Comparison of ENCODE assay signal across 22 mouse cellular contexts in the genomic region with DNA sequence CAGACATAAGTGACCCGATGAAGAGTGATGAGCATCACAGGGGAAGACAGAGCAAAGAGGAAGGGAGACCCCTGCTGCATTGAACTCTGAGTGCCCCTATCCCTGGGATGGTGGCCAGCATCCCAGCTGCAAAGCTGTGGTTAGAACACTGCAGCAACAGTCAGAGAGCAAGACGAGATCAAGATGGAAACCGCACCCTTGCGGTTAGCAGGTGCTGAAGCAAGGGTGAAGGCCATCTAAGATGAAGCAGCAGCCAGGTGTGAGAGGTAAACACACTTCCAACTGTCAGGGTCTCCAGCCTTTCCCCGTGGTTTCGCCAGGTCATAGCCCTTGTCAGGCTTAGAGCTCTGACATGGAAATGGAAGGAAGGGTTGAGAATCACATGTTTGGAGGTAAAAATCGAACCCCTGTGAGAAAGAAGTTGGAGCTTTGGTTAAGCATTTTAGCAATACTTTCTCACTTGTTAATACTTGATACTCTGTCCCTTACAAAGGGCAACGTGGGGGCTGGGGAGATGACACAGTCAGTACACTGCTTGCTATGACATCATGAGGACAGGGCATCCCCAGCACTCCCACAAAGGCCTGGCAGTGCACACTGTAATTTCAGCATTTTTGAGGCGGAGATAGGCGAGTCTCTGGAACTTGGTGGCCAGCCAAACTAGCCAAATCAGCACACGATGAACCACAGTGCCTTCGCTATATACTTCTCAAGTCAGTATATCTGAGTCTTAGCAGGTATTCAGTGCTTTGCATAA. TPM values are rescaled to one million over a fixed set of nuclear protein-coding genes. Genes with fewer than 3 reads are reported as not detected.
A peak's percentile ranks its signal among the peaks of the same experiment; 100 is the strongest.
DNase-seq lines count a peak whose midpoint lies in the region; ATAC-seq lines count a peak whose summit lies in the region.
"Had no signal": no experiment of that assay in that cellular context is flagged by ENCODE, and none has a peak within 500 bp of the region (broad histone marks: within the 10 kb centered on the region; RNA-seq: fewer than 3 reads in every experiment).

No protein-coding gene starts in this region.

- H3K36me3 ChIP-seq in embryonic facial prominence, embryonic 14.5 days (ENCODE audit: control insufficient read depth, insufficient read depth, low read length): no peaks in the 10 kb centered on the region
- H3K36me3 ChIP-seq in embryonic facial prominence, embryonic 10.5 days (replicated peaks): no peaks in the 10 kb centered on the region
- H3K36me3 ChIP-seq: hindbrain, embryonic 12.5 days; intestine, embryonic 15.5 days; kidney, embryonic 15.5 days; midbrain, embryonic 13.5 days had no signal

- 78% methylated on average over 12 of the region's 12 CpGs for WGBS in embryonic facial prominence, embryonic 14.5 days
- 92% methylated on average over 12 of the region's 12 CpGs for WGBS in embryonic facial prominence, embryonic 10.5 days

- peaks cover 7% of the 10 kb centered on the region; the same call in 1 of the 2 replicates for H3K4me1 ChIP-seq in embryonic facial prominence, embryonic 14.5 days (ENCODE audit: control insufficient read depth, insufficient read depth, low read length)
- peaks cover 9% of the 10 kb centered on the region; the same call in 1 of the 2 replicates for H3K4me1 ChIP-seq in embryonic facial prominence, embryonic 10.5 days
- H3K4me1 ChIP-seq: intestine, embryonic 15.5 days; kidney, embryonic 15.5 days had no signal

- H3K4me2 ChIP-seq in embryonic facial prominence, embryonic 14.5 days (ENCODE audit: low read depth, low read length): no peak overlapping the region
- H3K4me2 ChIP-seq: intestine, embryonic 15.5 days; kidney, embryonic 15.5 days; midbrain, embryonic 13.5 days had no signal

- ATAC-seq in embryonic facial prominence, embryonic 14.5 days (ENCODE audit: low read depth): no peak
- no peak for ATAC-seq in erythroblast, adult 5-6 weeks (replicated peaks; ENCODE audit: low FRiP score, poor library complexity, severe bottlenecking)
- ATAC-seq: forebrain, embryonic 16.5 days; intestine, embryonic 15.5 days; midbrain, embryonic 13.5 days; Patski had no signal

- peak; percentile 41 for DNase-seq in embryonic facial prominence, embryonic 14.5 days (ENCODE audit: low spot score)
- DNase-seq in embryonic facial prominence, embryonic 10.5 days (ENCODE audit: low spot score): no peak
- peak; percentile 52 for DNase-seq in CD4-positive helper T cell, adult 2 months (ENCODE audit: low read depth, low spot score)
- peak; percentile 51 for DNase-seq in naive thymus-derived CD4-positive, alpha-beta T cell, adult 2 months (ENCODE audit: low read depth)
- DNase-seq in thymus, postnatal 10 days (ENCODE audit: low spot score in 2 of 2): peak; percentile 88 to 96
- no peak for DNase-seq in urinary bladder, postnatal 14 days (ENCODE audit: low spot score)
- DNase-seq in gastrocnemius, postnatal 4 days (ENCODE audit: low spot score in 2 of 2): no peak
- DNase-seq: cerebellum, adult 9-10 months; heart, adult 2 months; left cerebral cortex, postnatal 4 days; lung, adult 2 months; lung, postnatal 4 days; right cerebral cortex, postnatal 14 days had no signal

- no peak overlapping the region for H3K9ac ChIP-seq in embryonic facial prominence, embryonic 14.5 days (ENCODE audit: low read depth, low read length)
- H3K9ac ChIP-seq: hindbrain, embryonic 12.5 days; intestine, embryonic 15.5 days; kidney, embryonic 15.5 days; midbrain, embryonic 13.5 days had no signal

- no peaks in the 10 kb centered on the region for H3K9me3 ChIP-seq in embryonic facial prominence, embryonic 14.5 days (ENCODE audit: control insufficient read depth, low read length)
- H3K9me3 ChIP-seq in embryonic facial prominence, embryonic 10.5 days: no peaks in the 10 kb centered on the region
- H3K9me3 ChIP-seq: hindbrain, embryonic 12.5 days; intestine, embryonic 15.5 days; kidney, embryonic 15.5 days; midbrain, embryonic 13.5 days had no signal

- H3K27ac ChIP-seq in embryonic facial prominence, embryonic 14.5 days (replicated peaks; ENCODE audit: low read depth, low read length): no peak overlapping the region
- no peak overlapping the region for H3K27ac ChIP-seq in embryonic facial prominence, embryonic 10.5 days (replicated peaks)
- H3K27ac ChIP-seq: heart, adult 2 months; hindbrain, embryonic 12.5 days; intestine, embryonic 15.5 days; kidney, embryonic 15.5 days; midbrain, embryonic 13.5 days had no signal

- no peaks in the 10 kb centered on the region for H3K27me3 ChIP-seq in embryonic facial prominence, embryonic 14.5 days (replicated peaks; ENCODE audit: control insufficient read depth, insufficient read depth, low read length)
- no peaks in the 10 kb centered on the region for H3K27me3 ChIP-seq in embryonic facial prominence, embryonic 10.5 days (replicated peaks; ENCODE audit: low read depth, poor library complexity, severe bottlenecking)
- H3K27me3 ChIP-seq: hindbrain, embryonic 12.5 days; intestine, embryonic 15.5 days; kidney, embryonic 15.5 days; midbrain, embryonic 13.5 days; Patski had no signal

- no peak overlapping the region for H3K4me3 ChIP-seq in embryonic facial prominence, embryonic 14.5 days (ENCODE audit: low read depth, low read length)
- no peak overlapping the region for H3K4me3 ChIP-seq in embryonic facial prominence, embryonic 10.5 days
- H3K4me3 ChIP-seq: erythroblast, embryonic 14.5 days; heart, adult 2 months; hindbrain, embryonic 12.5 days; intestine, embryonic 15.5 days; kidney, embryonic 15.5 days; midbrain, embryonic 13.5 days; myocyte had no signal

RNA-seq across cellular contexts. Expression of a gene that starts 47.3 kb away (rescaled TPM):
- 22.7 and 24.3 TPM in 2 replicates for polyA plus RNA-seq in embryonic facial prominence, embryonic 14.5 days (2014; fragmentation: Nextera tagmentation; extraction: Ambion mirVana)
- polyA plus RNA-seq in embryonic facial prominence, embryonic 10.5 days (2016; fragmentation: Nextera tagmentation; extraction: Ambion mirVana): 59.8 and 62.4 TPM in 2 replicates
- total RNA-seq in erythroblast, adult 5-6 weeks (2015; ENCODE audit: low replicate concordance): 31.7 and 53.5 TPM in 2 replicates
- 27.5 and 55.0 TPM in 2 replicates for total RNA-seq in erythroblast, adult 5-6 weeks (2017; ENCODE audit: low replicate concordance)
- 1 to 10 TPM; 2.2 to 2.9 TPM for total RNA-seq in gastrocnemius, postnatal 4 days (2021)

Comparison
In these comparisons a context has a peak if more than half of its experiments do, and no peak if none do; other contexts are left out.
1. DNase-seq: peak in embryonic facial prominence, embryonic 14.5 days (single experiment), CD4-positive helper T cell, adult 2 months (single experiment), naive thymus-derived CD4-positive, alpha-beta T cell, adult 2 months (single experiment) and thymus, postnatal 10 days (2 of 2); none in embryonic facial prominence, embryonic 10.5 days (single experiment), urinary bladder, postnatal 14 days (single experiment) and gastrocnemius, postnatal 4 days (0 of 2).
2. RNA of a gene that starts 47.3 kb away (total RNA-seq): 27.5 to 55.0 TPM in erythroblast, adult 5-6 weeks; 2.2 to 2.9 TPM in gastrocnemius, postnatal 4 days; every median in the first group is over 4 times any median in the second.